1 mouse cellular context compared by ENCODE assay signal in the genomic region with DNA sequence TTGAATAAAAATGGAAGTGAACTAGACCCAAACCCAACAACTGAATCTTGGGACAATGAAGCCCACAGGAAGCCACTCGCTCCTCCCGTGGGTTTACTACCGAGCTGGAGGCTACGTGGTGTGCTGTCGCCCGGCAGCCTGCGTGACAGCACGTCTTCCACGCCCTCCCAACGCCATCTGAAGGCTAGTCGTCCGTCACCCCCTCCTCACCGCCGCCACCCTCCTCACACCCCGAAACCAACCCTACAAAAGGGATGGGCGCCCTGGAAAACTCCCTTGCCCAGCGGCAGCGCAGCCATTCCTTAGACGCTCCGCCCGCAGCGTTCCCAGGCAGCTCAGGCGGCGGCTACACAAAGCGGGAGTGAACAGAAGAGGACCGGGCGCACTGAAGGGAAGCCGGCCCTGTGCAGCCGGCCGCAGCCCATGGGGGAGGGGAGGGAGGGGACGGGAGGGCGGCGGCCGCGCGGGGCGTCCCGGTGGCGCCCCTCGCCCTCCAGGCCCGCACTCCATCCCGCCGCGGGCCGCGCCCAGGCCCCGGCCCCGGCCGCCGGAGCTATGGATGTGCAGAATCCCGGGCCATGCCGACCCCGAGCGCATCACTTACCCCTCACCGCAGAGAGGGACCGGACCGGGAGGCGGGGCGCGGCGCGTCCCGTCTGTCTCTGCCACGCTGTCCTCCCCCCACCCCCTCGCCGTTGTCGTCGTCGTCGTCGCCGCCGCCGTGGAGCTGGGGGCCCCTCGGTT.
TF ChIP-seq lines count a peak whose summit lies in the region.

No protein-coding gene starts in this region.

TF ChIP-seq in MEL, 35 proteins besides CTCF, POLR2A, EP300 and RAD21 (continued from another document):
- TF ChIP-seq MAFK (IDR thresholded peaks at IDR 0.05; ENCODE audit: borderline replicate concordance, low read depth, low read length): no peak
- TF ChIP-seq ELF1 (IDR thresholded peaks at IDR 0.05; ENCODE audit: low read depth, low read length): no peak
- TF ChIP-seq POLR2AphosphoS2 (IDR thresholded peaks at IDR 0.05; ENCODE audit: low read length): no peak
- TF ChIP-seq HCFC1 (IDR thresholded peaks at IDR 0.05; ENCODE audit: low read depth, low read length): no peak
- no peak for TF ChIP-seq BHLHE40 (IDR thresholded peaks at IDR 0.05; ENCODE audit: borderline replicate concordance, low read depth, low read length)
- no peak for TF ChIP-seq USF1 (IDR thresholded peaks at IDR 0.05; ENCODE audit: low read depth, low read length)
- no peak for TF ChIP-seq MYC (IDR thresholded peaks at IDR 0.05; ENCODE audit: low read depth, low read length)
- no peak for TF ChIP-seq TAL1 (IDR thresholded peaks at IDR 0.05; ENCODE audit: low read length)
- no peak for TF ChIP-seq USF2 (IDR thresholded peaks at IDR 0.05; ENCODE audit: borderline replicate concordance in 1 of 2, insufficient read depth in 1 of 2, low read depth in 1 of 2, low read length in 2 of 2)
